Mouse (Mus musculus): ENCODE measurements around the gene Osbpl8.
"Not testable (repeated sequence)": the region's sequence is repeated elsewhere in the genome, so short reads cannot be mapped to it uniquely, and the experiment has no call there.

The Osbpl8 gene

GRCm38 (mm10) chr10:111185574-111186269 lies 21.2 kb downstream of the Osbpl8 start:
- DNase-seq (ENCODE audit: low spot score in 2 of 2), result no peak

- no peak for DNase-seq (ENCODE audit: low spot score in 2 of 2)
These were observed 24.5 kb downstream of the Osbpl8 start for GRCm38 (mm10) chr10:111189022-111189555.

- peak in 1 of 2 experiments; percentile 70 for DNase-seq (ENCODE audit: low spot score in 2 of 2)
These were observed 25.7 kb downstream of the Osbpl8 start for GRCm38 (mm10) chr10:111190110-111190795.

GRCm38 (mm10) chr10:111193536-111193935 lies 29.0 kb downstream of the Osbpl8 start:
- DNase-seq (ENCODE audit: low spot score in 2 of 2), result no peak

GRCm38 (mm10) chr10:111196191-111196590 lies 31.6 kb downstream of the Osbpl8 start:
- DNase-seq (ENCODE audit: low spot score in 2 of 2), result no peak

- DNase-seq (ENCODE audit: low spot score in 2 of 2), result not testable (repeated sequence)
These were observed 34.2 kb downstream of the Osbpl8 start for GRCm38 (mm10) chr10:111198705-111199104.

GRCm38 (mm10) chr10:111201120-111201519 lies 36.6 kb downstream of the Osbpl8 start:
- no peak for DNase-seq (ENCODE audit: low spot score in 2 of 2)

GRCm38 (mm10) chr10:111201666-111202065 lies 37.1 kb downstream of the Osbpl8 start:
- no peak for DNase-seq (ENCODE audit: low spot score in 2 of 2)

- DNase-seq (ENCODE audit: low spot score in 2 of 2), result no peak
These were observed 39.5 kb downstream of the Osbpl8 start for GRCm38 (mm10) chr10:111204089-111204488.

GRCm38 (mm10) chr10:111205421-111205820 lies 40.9 kb downstream of the Osbpl8 start:
- DNase-seq (ENCODE audit: low spot score in 2 of 2), result no peak

- no peak for DNase-seq (ENCODE audit: low spot score in 2 of 2)
These were observed 42.8 kb downstream of the Osbpl8 start for GRCm38 (mm10) chr10:111207386-111207785.

- DNase-seq (ENCODE audit: low spot score in 2 of 2), result no peak
These were observed 49.5 kb downstream of the Osbpl8 start for GRCm38 (mm10) chr10:111214084-111214483.

- no peak for DNase-seq (ENCODE audit: low spot score in 2 of 2)
These were observed 50.1 kb downstream of the Osbpl8 start for GRCm38 (mm10) chr10:111214696-111215095.

GRCm38 (mm10) chr10:111215572-111215971 lies 51.0 kb downstream of the Osbpl8 start:
- DNase-seq (ENCODE audit: low spot score in 2 of 2), result no peak

GRCm38 (mm10) chr10:111216111-111216510 lies 51.6 kb downstream of the Osbpl8 start:
- DNase-seq (ENCODE audit: low spot score in 2 of 2), result no peak

GRCm38 (mm10) chr10:111222535-111222934 lies 58.0 kb downstream of the Osbpl8 start:
- no peak for DNase-seq (ENCODE audit: low spot score in 2 of 2)

- no peak for DNase-seq (ENCODE audit: low spot score in 2 of 2)
These were observed 58.8 kb downstream of the Osbpl8 start for GRCm38 (mm10) chr10:111223218-111223830.

GRCm38 (mm10) chr10:111224696-111225095 lies 60.1 kb downstream of the Osbpl8 start:
- DNase-seq (ENCODE audit: low spot score in 2 of 2), result no peak

- DNase-seq (ENCODE audit: low spot score in 2 of 2), result peak; percentile 89 to 95
These were observed 62.0 kb downstream of the Osbpl8 start for GRCm38 (mm10) chr10:111226508-111226907.

- not testable (repeated sequence) for DNase-seq (ENCODE audit: low spot score in 2 of 2)
These were observed 67.7 kb downstream of the Osbpl8 start for GRCm38 (mm10) chr10:111232237-111232636.

- DNase-seq (ENCODE audit: low spot score in 2 of 2), result no peak
These were observed 69.1 kb downstream of the Osbpl8 start for GRCm38 (mm10) chr10:111233476-111234130.

Data from frontal cortex, postnatal 36 days (tissue).